Mouse (Mus musculus) hindlimb bud, embryonic 11.5 days (tissue): ENCODE results near the gene Dpagt1.
"Not testable (repeated sequence)": the region's sequence is repeated elsewhere in the genome, so short reads cannot be mapped to it uniquely, and the experiment has no call there.

Source experiments
- DNase-seq: peaks from one replicate; pipeline ENCODE4 v3.0.0-alpha.2; 2012; ENCODE audit warnings: low read depth, low spot score; ENCODE audit errors: extremely low spot score

Gene Dpagt1

DNA sequence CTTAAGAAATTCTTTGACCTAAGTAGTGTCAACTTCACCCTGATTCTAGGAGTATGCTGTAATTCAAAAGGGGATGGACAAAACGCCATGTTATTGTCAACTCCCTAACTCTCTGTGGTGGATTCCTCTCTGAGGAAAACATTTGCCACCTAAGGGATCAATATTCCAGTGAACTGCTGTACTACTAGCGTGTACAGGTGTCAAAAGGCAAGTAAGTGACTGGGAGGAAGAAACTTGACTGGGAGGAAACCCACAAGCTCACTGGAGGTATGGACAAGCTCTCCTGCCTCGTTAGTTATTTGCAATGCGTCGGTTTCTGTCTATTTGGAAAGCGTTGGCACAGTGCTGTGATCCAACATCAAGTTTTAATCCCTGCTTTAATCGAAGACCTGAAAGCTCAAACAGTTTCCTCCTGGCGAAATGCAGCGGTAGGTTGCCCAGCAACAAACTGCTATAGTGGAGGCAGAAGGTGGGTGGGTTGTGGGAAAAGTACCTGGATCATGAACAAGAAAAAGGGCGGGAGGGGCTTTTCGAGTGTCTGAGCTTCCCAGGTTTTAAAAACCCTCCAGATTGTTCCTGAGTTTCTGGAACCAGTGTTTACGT is at the start of gene Dpagt1:
Gene Dpagt1 (plus strand): TSS at position 252 of the 603 bp plus-strand sequence.
- DNase-seq = no peak

GRCm38 (mm10) chr9:44283183-44283582 is 42.6 kb upstream of the Dpagt1 start:
- no peak for DNase-seq

GRCm38 (mm10) chr9:44286256-44286850 is 39.5 kb upstream of the Dpagt1 start:
- DNase-seq = no peak

GRCm38 (mm10) chr9:44287003-44287400 is 38.8 kb upstream of the Dpagt1 start:
- no peak for DNase-seq

DNA sequence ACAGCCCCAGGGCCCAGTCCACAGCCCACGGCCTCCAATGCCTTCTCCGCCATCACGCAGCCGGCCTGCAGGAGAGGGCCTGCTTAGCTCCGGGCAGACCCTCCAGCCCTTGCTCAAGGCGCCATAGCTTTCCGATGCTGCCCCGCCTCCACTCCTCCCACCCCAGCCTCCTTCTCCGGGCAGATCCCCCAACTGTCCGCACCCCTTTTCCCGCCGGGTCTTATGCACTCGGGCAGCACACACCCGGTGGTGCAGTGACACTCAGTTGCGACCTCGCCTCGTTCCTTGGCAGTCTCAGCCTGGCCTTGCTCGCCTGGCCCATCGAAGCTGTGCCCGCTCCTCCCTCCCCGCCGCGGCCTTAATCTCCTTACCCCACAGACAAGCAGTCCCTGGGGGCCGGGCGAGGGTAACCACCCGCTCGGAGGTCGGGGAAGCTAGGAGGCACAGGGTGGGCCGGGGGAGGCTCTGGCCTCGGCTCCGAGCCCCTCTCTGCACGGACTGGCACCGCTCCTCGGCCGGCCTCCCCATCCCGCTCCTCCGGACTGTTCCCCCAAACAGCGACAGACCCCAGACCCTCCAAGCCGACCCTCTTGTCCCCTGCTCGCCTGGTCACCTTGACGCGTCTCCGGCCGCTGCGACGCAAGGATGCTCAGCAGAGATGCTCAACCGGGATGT is 38.3 kb upstream of the Dpagt1 start:
- DNase-seq = no peak

DNA sequence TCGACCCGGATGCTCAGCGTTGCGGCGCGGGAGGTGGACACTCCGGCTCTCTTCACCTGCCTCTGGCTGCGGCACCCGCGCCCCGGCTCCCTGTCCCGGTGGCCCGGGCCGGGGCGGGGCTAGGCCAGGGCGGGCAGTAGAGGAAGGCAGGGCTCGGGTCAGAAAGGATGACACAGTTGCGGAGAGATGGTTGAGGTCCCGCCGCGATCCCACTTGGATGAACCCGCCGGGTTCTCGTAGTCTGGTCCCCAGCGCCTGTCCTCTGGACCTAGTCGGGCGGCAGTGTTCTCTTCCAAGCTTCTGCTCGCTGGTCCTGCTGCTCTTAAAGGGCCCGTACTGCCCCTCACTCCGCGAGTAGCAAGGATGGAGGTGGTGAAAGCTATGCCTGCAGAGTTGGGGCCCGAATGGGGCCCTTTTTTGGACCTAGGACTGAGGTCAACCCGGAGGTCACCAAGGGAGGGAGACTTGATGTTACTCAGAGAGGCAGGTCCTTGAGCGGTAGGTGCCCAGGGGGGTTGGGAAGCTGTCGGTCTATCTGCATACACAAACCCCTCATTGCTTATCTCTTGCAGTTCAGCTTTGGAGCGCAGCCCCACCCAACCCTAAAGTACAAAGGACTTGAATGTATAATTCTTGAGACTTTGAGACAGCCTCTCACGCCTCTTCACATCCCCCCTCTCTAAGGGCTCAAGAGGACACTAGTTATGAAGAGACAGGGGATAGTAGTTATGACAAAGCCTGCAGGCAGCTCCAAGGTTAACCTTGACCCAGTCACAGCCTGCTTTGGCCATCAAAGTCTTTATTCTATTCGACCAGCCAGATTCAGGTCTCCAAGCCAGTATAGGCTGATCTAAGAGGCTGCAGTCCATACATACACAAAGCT is 37.5 kb upstream of the Dpagt1 start, which contains the start of gene Abcg4:
Gene Abcg4 (minus strand): TSS at position 540 of the 883 bp plus-strand sequence.
- no peak for DNase-seq

DNA sequence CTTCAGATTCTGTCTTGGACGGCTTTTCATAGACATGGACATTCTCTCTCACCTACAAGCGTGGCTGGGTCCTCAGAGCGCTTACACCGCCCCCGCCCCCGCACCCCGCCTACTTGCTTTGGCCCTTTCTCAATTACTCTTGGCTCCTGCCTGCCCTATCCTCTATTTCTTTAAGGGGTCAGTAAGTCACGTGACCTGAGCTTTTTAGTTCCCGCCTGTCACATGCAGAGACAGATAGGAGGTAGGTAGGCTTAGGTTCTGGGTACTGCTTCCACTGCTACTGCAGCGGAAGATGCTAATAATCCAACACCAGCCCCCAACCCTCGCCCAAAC is 36.9 kb upstream of the Dpagt1 start:
- no peak for DNase-seq

- DNase-seq = no peak
These were observed 33.3 kb upstream of the Dpagt1 start for GRCm38 (mm10) chr9:44292490-44292889.

DNA sequence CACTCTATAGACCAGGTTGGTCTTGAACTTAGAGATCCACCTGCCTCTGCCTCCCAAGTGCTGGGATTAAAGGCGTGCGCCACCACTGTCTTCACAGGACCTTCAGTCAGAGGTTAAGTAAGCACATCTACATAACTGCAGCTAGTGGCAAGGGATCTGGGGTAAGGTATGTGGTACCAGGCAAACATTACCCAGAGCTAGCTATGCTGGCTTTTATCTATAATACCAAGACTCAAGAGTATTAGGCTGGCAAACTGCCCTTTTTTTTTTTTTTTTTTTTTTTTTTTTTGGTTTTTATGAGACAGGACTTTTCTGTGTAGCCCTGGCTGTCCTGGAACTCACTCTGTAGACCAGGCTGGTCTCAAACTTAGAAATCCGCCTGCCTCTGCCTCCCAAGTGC is 25.8 kb upstream of the Dpagt1 start:
- not testable (repeated sequence) for DNase-seq

DNA sequence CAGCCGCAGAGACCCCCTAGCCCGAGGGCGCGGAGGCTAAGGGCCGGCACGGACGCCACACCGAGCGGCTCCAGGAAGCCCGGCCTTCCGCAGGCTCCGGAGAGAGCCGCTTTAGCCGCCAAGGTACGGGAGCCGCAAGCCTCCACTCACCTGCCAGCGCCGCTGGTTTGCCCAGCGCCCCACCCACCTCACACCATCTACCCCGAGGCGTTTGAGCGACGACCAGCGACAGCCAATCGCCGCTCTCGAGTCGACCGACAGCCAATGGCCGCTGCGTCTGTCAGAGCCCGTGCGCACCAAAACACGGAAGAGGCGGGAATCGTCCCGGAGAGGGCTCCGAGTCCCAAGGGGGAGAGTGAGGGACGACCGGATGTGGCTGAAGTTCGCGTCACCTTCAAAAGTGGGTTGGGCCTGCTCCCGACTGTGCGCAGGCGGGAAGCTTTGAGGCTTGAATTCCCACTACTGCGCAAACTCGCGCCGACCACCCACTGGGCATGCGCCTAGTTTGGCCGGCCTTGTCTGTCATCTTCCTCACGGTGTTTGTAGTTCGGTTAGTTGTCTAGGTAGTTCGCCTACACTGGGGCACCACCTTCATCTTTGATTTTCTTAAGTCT is 20.2 kb upstream of the Dpagt1 start, which contains the start of gene Hinfp:
Gene Hinfp (minus strand): TSS at position 206 of the 614 bp plus-strand sequence.
- peak; percentile 96 for DNase-seq

GRCm38 (mm10) chr9:44306532-44306931 is 19.3 kb upstream of the Dpagt1 start:
- no peak for DNase-seq

- DNase-seq = no peak
These were observed 18.6 kb upstream of the Dpagt1 start for GRCm38 (mm10) chr9:44307248-44307647.

GRCm38 (mm10) chr9:44309756-44310155 is 16.1 kb upstream of the Dpagt1 start:
- no peak for DNase-seq

- no peak for DNase-seq
These were observed 15.1 kb upstream of the Dpagt1 start for GRCm38 (mm10) chr9:44310750-44311135.

DNA sequence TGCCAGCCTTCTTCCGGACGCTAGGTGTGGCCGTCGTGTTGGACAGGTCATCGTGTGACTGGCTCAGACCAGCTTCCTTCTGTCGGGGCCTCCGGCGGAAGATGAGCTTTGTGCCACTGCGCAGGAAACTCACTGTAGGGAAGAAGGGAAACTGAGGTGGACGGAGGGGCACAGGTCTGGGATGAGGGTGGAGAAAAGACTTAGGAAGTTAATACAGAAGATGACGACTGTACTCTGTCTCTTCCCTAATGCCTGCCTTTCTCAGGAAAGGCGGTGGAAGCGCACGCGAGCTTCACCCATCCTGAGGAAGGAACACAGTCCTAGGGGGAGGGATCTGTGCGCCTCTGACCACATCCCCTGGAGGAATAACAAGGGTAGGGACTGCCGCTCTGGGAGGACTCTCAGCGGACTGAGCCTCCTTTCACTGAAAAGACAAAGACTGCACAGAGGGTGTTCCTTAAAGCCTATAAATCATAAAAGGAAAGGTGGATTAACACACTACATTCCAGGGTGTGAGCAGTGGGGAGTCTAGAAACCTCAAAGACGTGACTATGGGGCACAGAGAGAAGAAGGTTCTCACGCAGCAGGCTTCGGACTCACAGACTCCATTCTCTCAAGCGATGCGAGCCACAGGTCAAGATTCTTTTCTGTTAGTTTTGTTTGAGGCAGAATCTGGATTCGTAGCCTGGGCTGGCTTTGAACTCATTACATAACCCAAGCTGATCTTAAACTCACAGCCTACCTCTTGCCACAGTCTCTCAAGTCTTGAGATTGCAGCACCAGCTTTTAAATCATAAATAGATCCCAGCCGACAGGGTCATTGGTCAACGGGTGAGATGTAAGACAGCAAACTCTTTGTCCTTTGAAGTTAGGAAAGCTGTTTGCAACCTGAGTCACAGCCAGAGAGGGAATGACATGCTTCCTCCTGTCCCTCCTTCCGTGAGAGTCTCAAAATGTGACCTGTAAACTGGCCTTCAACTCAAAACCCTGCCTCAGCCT is 14.4 kb upstream of the Dpagt1 start:
- no peak for DNase-seq

- no peak for DNase-seq
These were observed 12.2 kb upstream of the Dpagt1 start for GRCm38 (mm10) chr9:44313476-44314256.

GRCm38 (mm10) chr9:44314257-44314547 is 11.6 kb upstream of the Dpagt1 start:
- no peak for DNase-seq

DNA sequence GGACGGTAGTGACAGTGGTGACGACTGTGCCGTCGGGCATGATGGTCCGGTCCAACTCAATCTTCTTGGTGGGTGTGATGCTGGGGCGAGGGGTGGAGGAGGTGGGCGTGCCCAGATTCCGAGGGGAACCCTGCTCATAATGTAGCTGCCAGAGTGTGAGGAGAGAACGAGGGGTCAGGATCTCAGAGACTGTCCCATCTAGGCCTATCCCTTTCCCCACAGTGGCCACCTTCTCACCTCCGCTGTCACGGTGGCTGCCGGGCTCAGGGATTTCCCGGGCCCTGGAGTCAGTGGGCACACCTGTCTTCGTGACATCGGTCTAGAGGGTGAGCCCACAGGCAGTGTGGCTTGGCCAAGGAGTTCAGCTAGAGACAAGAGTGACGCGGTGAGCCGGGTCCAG is 10.9 kb upstream of the Dpagt1 start:
- no peak for DNase-seq

- DNase-seq = no peak
These were observed 8.4 kb upstream of the Dpagt1 start for GRCm38 (mm10) chr9:44317452-44317851.
